Mouse (Mus musculus) activated CD4-positive, CD25-positive, alpha-beta regulatory T cell, adult 4 months (primary cell): ENCODE measurements around the gene Xpo6. TPM values are rescaled to one million over a fixed set of nuclear protein-coding genes. Genes with fewer than 3 reads are reported as not detected.

Experiments used
- ATAC-seq: one replicate; pipeline ENCODE4 v1.8.0; 2017
- polyA plus RNA-seq, 2 experiments: library from polyadenylated mRNA; unstranded; fragments of 100-300 nt; shearing (Covaris generic); gene quantifications; one replicate each; pipeline ENCODE4 v1.2.1; 2017

Gene Xpo6
- 100 to 1,000 TPM in 1 of 2 experiments, 10 to 100 TPM in 1; 88.4 to 103 TPM for polyA plus RNA-seq

GRCm38 (mm10) chr7:126200178-126200996 lies at the start of gene Xpo6:
Gene Xpo6 (minus strand): TSS chr7:126200501.
- peak; percentile 96 for ATAC-seq

- ATAC-seq: no peak
Observed at GRCm38 (mm10) chr7:126249986-126250385, 49.7 kb upstream of the Xpo6 start.

- ATAC-seq: no peak
Observed at GRCm38 (mm10) chr7:126249146-126249545, 48.8 kb upstream of the Xpo6 start.

GRCm38 (mm10) chr7:126248641-126249141 lies 48.4 kb upstream of the Xpo6 start:
- no peak for ATAC-seq

- ATAC-seq: no peak
Observed at GRCm38 (mm10) chr7:126248088-126248487, 47.8 kb upstream of the Xpo6 start.

GRCm38 (mm10) chr7:126244168-126244750 lies 44.0 kb upstream of the Xpo6 start:
- no peak for ATAC-seq

GRCm38 (mm10) chr7:126240814-126241360 lies 40.6 kb upstream of the Xpo6 start:
- no peak for ATAC-seq

- ATAC-seq: no peak
Observed at GRCm38 (mm10) chr7:126236794-126237192, 36.5 kb upstream of the Xpo6 start.

- no peak for ATAC-seq
Observed at GRCm38 (mm10) chr7:126236083-126236793, 35.9 kb upstream of the Xpo6 start.

GRCm38 (mm10) chr7:126234611-126235010 lies 34.3 kb upstream of the Xpo6 start:
- ATAC-seq: no peak

GRCm38 (mm10) chr7:126232345-126233071 lies 32.2 kb upstream of the Xpo6 start:
- no peak for ATAC-seq

- no peak for ATAC-seq
Observed at GRCm38 (mm10) chr7:126230357-126231148, 30.3 kb upstream of the Xpo6 start.

GRCm38 (mm10) chr7:126226136-126226535 lies 25.8 kb upstream of the Xpo6 start:
- no peak for ATAC-seq

GRCm38 (mm10) chr7:126222753-126223152 lies 22.5 kb upstream of the Xpo6 start:
- ATAC-seq: peak; percentile 59

- no peak for ATAC-seq
Observed at GRCm38 (mm10) chr7:126220611-126221010, 20.3 kb upstream of the Xpo6 start.

- ATAC-seq: no peak
Observed at GRCm38 (mm10) chr7:126218311-126218710, 18.0 kb upstream of the Xpo6 start.

- ATAC-seq: no peak
Observed at GRCm38 (mm10) chr7:126216867-126217266, 16.6 kb upstream of the Xpo6 start.

GRCm38 (mm10) chr7:126210856-126211255 lies 10.6 kb upstream of the Xpo6 start:
- ATAC-seq: no peak

- no peak for ATAC-seq
Observed at GRCm38 (mm10) chr7:126200997-126201345, 670 bp upstream of the Xpo6 start.

GRCm38 (mm10) chr7:126199691-126200102 lies 604 bp downstream of the Xpo6 start:
- peak; percentile 45 for ATAC-seq

- no peak for ATAC-seq
Observed at GRCm38 (mm10) chr7:126198926-126199325, 1.4 kb downstream of the Xpo6 start.
